Mouse (Mus musculus): ENCODE measurements around the gene Sept10.
A peak's percentile ranks its signal among the peaks of the same experiment; 100 is the strongest.

The Sept10 gene

GRCm38 (mm10) chr10:59223890-59224289, 2.2 kb upstream of the Sept10 start:
- DNase-seq = no peak

GRCm38 (mm10) chr10:59223301-59223700, 1.7 kb upstream of the Sept10 start:
- DNase-seq = no peak

DNA sequence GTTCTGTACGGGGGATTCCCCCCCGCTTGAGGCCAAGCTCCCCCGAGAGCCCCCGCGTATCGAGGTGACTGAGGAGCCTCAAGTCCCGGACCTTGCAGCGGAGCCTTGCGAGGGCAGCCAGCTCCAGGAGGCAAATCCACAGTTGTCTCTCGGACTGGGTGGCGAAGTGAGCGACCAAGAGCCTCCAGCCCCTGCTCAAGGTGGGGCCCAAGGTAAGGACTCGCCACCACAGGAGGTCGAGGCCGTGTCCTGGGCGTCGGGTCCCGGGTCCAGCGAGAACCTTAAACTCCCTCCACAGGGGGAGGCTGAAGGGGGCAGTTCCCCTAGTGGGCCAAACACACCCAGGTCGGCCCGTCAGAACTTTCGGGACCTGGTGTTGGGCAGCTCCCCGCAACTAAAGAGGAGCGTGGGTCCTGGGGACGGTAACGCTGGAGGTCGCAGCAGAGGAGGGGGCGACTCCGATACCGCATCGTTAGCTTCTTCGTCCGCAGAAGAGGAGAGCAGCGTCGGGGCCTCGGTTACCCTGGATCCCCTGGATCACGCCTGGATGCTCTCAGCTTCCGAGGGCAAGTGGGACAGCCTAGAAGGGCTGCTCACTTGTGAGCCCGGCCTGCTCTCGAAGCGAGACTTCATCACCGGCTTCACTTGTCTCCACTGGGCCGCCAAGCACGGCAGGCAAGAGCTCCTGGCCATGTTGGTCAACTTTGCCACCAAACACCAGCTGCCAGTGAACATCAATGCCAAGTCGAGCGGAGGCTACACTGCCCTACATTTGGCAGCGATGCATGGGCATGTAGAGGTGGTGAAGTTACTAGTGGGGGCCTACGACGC, 839 bp upstream of the Sept10 start:
- DNase-seq = peak; percentile 20

- DNase-seq = no peak
Measured at GRCm38 (mm10) chr10:59220824-59221472, 699 bp downstream of the Sept10 start.

DNA sequence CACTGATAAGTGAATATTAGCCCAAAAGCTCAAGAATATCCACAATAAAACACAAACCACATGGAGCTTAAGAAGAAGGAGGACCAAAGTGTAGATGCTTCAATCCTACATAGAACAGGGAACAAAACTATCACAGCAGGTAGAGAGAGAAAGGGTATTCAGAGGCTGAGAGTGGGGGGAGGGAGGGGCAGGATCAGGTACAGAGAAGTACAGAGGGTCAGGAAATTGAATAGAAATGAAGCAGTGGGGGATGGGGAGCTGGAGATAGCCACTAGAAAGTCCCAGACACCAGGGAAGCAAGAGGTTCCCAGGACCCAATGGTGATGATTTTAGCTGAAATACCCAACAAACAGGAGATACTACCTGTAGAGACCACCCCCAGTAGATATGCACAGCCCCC, 21.6 kb downstream of the Sept10 start:
- DNase-seq = no peak

DNA sequence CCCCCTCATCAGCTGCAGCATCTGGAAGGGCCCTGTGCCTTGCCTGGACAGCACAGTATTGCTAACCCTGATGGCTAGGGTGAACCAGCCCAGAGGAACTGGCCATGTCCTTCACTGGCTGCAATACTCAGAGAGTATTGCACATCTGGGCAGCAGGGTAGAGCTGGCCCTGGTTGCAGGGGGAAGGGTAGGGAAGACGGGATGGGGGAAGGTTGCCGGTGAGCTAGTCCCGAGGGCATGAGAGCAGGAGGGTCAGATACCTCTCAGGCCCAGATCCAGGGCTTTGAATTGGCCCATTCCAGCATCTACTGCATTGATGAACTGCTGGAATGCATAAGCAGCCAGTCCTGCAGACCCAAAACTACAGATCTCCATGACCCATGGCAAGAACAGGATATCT, 24.9 kb downstream of the Sept10 start:
- no peak for DNase-seq

DNA sequence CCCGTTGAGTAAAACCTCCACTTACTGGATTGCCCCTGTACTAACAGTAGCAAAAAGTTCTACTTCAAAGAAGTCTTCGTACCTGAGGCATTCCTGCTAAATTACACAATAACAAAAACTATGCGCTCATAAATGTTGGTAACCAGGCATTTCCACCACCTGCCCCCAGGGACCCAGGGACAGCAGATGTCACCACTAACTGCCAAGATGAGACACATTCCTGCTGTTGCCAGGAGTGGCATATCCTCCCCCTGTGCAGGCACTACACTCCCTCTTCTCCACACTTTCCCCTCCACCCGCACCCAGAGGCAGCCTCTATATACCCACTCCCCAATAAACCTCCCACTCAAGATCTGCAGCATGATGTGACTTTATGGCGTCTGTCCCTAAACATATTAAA, 26.8 kb downstream of the Sept10 start:
- no peak for DNase-seq

DNA sequence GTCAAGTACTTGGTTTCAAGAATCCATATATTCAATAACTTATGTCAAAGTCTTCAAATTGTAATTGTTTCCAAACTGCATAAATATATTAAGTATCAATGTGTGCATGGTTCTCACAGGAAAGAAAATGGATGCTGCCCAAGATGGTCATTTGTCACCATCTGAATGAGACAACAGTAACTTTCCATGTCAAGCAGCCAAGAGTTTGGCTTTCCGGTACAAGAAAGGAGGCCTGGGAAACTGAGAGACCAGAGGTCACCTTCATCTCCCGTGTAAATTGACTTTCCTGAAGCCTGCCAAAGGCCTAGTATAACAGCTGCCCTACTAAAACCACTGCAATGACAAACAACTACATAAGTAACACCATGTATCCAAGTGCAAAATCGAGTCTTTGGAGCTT, 39.3 kb downstream of the Sept10 start:
- DNase-seq = peak; percentile 26

GRCm38 (mm10) chr10:59179620-59180019, 42.0 kb downstream of the Sept10 start:
- DNase-seq = no peak

- DNase-seq = no peak
Measured at GRCm38 (mm10) chr10:59172539-59172938, 49.1 kb downstream of the Sept10 start.

GRCm38 (mm10) chr10:59171042-59171441, 50.6 kb downstream of the Sept10 start:
- DNase-seq = no peak

- DNase-seq = peak; percentile 62
Measured at GRCm38 (mm10) chr10:59166104-59166944, 55.3 kb downstream of the Sept10 start.

- no peak for DNase-seq
Measured at GRCm38 (mm10) chr10:59162185-59162897, 59.3 kb downstream of the Sept10 start.

DNA sequence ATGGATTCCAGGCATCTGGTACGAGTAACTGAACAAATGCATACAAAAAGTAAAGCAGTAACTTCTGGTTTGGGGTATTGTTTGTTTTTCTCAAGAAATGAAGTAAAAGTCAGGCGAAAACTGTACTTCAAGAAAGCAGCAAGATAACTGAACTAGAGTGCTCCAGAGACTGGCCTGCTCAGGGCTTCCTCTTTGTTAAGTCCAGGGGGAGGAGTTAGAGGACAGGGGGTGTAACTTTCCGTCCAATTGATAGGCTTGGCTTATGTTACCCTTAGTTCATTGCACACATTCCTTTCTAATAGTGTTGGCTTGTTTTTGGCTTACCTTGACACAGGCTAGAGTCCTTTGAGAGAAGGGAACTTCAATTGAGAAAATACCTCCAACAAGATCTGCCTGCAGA, 63.0 kb downstream of the Sept10 start:
- DNase-seq = no peak

DNA sequence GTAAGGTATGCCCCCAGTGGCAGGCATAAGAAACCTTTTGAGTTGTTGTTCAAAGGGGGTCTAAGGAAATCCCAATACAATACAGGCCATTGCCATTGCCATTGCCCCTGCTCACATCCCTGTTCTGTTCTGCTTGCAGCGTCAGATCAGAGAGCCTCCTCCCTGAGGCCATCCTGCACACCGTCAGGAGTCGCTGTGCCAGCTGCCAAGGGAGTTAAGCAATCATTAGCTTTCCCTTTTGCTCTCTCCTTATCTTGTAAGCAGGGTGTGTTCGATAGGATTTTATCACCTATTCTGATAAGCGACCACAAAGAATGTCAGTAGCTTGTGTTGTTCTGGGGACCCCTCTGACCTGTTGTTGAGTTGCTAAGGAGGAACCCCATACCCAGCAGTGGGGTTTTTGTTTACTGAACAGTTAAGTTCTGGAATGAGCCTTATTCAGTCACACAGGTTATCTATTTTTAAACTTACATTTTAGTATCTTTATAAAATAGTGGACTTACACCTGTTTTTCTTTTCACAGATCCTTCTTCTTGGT, 69.0 kb downstream of the Sept10 start:
- DNase-seq = no peak

GRCm38 (mm10) chr10:59150938-59151657, 70.5 kb downstream of the Sept10 start:
- no peak for DNase-seq

- DNase-seq = peak; percentile 55
Measured at GRCm38 (mm10) chr10:59149956-59150383, 71.7 kb downstream of the Sept10 start.

GRCm38 (mm10) chr10:59133478-59134009, 88.1 kb downstream of the Sept10 start:
- no peak for DNase-seq

GRCm38 (mm10) chr10:59131926-59132628, 89.6 kb downstream of the Sept10 start:
- no peak for DNase-seq

DNA sequence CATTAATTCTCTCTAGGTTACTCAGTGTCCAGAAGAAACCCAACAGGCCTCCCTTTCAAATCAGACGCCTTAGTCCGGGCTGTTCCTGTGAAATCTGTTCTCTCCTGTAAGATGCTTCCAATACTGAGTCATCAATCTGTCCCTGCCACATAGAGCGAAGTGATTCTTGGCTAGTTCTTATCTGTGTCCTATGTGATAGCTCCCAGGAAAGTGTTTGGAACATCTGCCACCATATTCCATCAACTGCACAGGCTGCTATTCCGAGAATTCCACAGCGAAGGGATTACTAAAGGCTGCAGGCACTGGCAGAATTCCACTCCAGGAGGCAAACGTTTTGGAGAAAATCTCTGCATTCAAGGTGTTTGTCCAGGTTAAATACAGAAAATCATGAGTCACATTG, 94.0 kb downstream of the Sept10 start:
- DNase-seq = no peak

DNA sequence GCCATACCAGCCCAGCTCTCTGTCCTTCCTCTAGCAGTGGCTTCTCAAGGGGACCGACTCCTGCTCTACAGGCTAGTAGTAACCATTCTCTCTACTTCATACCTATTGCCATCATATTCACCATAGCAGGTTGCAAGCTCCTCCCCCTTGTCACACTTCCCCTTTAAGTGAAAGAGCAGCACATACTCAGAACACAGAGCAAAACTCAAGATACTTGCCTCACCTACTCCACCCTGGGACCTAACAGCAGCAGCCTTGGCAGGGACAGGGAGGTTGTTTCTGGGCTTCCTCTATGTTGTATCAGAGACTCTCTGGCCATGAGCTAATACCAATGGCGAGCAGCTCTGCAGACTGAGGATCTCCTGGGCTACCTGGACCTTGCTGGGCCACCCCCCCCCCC, 96.2 kb downstream of the Sept10 start:
- DNase-seq = no peak

All from kidney, adult 9 months (tissue).